Mouse (Mus musculus): Measurements from ENCODE around the gene Msmp.
"Not testable (repeated sequence)": the region's sequence is repeated elsewhere in the genome, so short reads cannot be mapped to it uniquely, and the experiment has no call there.

Msmp gene

GRCm38 (mm10) chr4:43561436-43561996 lies 22.8 kb downstream of the Msmp start:
- no peak for DNase-seq

GRCm38 (mm10) chr4:43560976-43561375 lies 23.3 kb downstream of the Msmp start:
- DNase-seq, result no peak

GRCm38 (mm10) chr4:43560243-43560611 lies 24.1 kb downstream of the Msmp start:
- no peak for DNase-seq

- DNase-seq, result no peak
Observed at GRCm38 (mm10) chr4:43559519-43560242, 24.6 kb downstream of the Msmp start.

GRCm38 (mm10) chr4:43558631-43559356 lies 25.5 kb downstream of the Msmp start:
- peak in 1 of 2 experiments; percentile 33 for DNase-seq

- DNase-seq, result no peak
Observed at GRCm38 (mm10) chr4:43558028-43558630, 26.2 kb downstream of the Msmp start.

- no peak for DNase-seq
Observed at GRCm38 (mm10) chr4:43555926-43556325, 28.4 kb downstream of the Msmp start.

GRCm38 (mm10) chr4:43553891-43554290 lies 30.4 kb downstream of the Msmp start:
- DNase-seq, result no peak

GRCm38 (mm10) chr4:43552437-43552836 lies 31.9 kb downstream of the Msmp start:
- DNase-seq, result no peak

- not testable (repeated sequence) for DNase-seq
Observed at GRCm38 (mm10) chr4:43551854-43552253, 32.4 kb downstream of the Msmp start.

- DNase-seq, result no peak
Observed at GRCm38 (mm10) chr4:43549055-43549454, 35.2 kb downstream of the Msmp start.

- no peak for DNase-seq
Observed at GRCm38 (mm10) chr4:43547160-43547559, 37.1 kb downstream of the Msmp start.

- no peak for DNase-seq
Observed at GRCm38 (mm10) chr4:43546375-43547047, 37.8 kb downstream of the Msmp start.

- no peak for DNase-seq
Observed at GRCm38 (mm10) chr4:43542044-43542443, 42.2 kb downstream of the Msmp start.

GRCm38 (mm10) chr4:43536031-43536430 lies 48.3 kb downstream of the Msmp start:
- DNase-seq, result no peak

GRCm38 (mm10) chr4:43535628-43536027 lies 48.7 kb downstream of the Msmp start:
- no peak for DNase-seq

- DNase-seq, result no peak
Observed at GRCm38 (mm10) chr4:43533270-43533669, 51.0 kb downstream of the Msmp start.
